Mouse (Mus musculus): Measurements from ENCODE around the gene Tln1. TPM values are rescaled to one million over a fixed set of nuclear protein-coding genes. Genes with fewer than 3 reads are reported as not detected.

Tln1 gene
- polyA plus RNA-seq, 1 experiment from 2014 or later = 84.9 TPM

DNA sequence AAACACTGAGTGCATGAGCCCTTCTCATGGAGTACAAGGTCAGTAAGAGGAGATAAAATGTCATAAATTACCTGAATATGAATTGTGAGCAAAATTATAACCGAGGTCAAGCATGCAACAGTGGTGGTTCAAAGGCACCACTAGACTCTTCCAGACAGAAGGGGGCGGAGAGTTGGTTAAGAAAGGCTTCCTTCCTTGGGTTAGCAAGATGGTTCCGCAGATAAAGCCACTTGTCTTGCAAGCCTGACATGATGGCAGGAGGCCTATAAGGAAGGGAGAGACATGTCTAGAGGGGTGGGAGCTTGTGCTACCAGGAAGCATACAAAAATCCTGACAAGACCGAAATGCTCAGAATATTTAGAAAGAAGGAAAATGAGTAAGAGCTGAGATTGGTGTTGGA is 58.2 kb downstream of the Tln1 start:
- 72% methylated on average over 4 of the region's 4 CpGs for WGBS
- no peaks in the 10 kb centered on the region for H3K36me3 ChIP-seq (ENCODE audit: insufficient read depth)
- H3K27me3 ChIP-seq (ENCODE audit: insufficient read depth, low read length) = no peaks in the 10 kb centered on the region
- no peak for TF ChIP-seq CTCF (IDR thresholded peaks at IDR 0.05; ENCODE audit: low read depth)
- no peak for ATAC-seq (ENCODE audit: insufficient read depth)
- no peak overlapping the region for H3K27ac ChIP-seq (ENCODE audit: low read depth)
- no peak overlapping the region for H3K9ac ChIP-seq
- no peak overlapping the region for H3K4me2 ChIP-seq
- no peak for DNase-seq
- no peaks in the 10 kb centered on the region for H3K9me3 ChIP-seq (ENCODE audit: low read depth, low read length)
- peaks cover 4% of the 10 kb centered on the region; the same call in 1 of the 2 replicates for H3K4me1 ChIP-seq (ENCODE audit: insufficient read depth)
- H3K4me3 ChIP-seq (ENCODE audit: low read depth, low read length) = no peak overlapping the region

DNA sequence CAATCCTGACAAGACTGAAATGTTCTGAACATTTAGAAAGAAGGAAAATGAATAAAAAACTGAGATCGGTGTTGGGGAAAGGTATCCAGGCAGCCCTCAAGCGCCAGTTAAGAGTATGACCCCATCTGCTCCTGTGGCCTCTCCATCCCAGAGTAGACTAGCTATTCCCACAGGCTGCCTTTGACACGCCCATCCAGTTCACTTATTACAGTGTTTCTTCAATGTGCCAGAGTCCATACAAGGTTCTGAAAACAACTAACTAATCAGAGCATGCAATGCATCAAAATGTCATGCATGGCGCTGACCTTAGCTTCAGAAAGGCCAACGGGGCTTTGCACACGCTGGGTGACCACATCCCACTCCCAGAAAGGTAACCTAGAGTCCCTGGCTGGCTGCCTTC is 59.0 kb downstream of the Tln1 start:
- H3K9me3 ChIP-seq (ENCODE audit: low read depth, low read length) = no peaks in the 10 kb centered on the region
- H3K4me1 ChIP-seq (ENCODE audit: insufficient read depth) = peaks cover 8% of the 10 kb centered on the region; the same call in 1 of the 2 replicates
- no peak overlapping the region for H3K4me3 ChIP-seq (ENCODE audit: low read depth, low read length)
- no peak for ATAC-seq (ENCODE audit: insufficient read depth)
- no peak overlapping the region for H3K4me2 ChIP-seq
- H3K9ac ChIP-seq = no peak overlapping the region
- no peak for TF ChIP-seq CTCF (IDR thresholded peaks at IDR 0.05; ENCODE audit: low read depth)
- no peak overlapping the region for H3K27ac ChIP-seq (ENCODE audit: low read depth)
- 79% methylated on average over 6 of the region's 6 CpGs for WGBS
- DNase-seq = no peak
- H3K36me3 ChIP-seq (ENCODE audit: insufficient read depth) = no peaks in the 10 kb centered on the region
- no peaks in the 10 kb centered on the region for H3K27me3 ChIP-seq (ENCODE audit: insufficient read depth, low read length)

DNA sequence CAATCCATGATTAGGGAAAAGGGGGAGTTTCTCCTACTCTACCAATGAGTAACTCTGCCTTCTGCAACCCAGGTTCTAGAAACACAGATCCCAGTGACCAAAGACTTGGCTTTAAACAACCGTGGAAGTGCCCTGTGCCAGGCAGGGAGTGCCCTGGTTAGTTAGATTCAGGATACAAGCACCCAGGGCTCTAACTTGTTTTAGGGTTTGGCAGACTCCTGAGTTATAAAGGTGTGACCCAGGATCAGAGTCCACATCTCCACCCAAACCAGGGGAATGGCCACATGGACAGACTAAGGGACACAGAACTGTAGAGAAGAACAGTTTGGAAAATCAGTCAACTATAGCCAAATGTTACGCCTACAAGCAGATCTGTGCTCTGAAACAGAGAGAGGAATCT is 59.5 kb downstream of the Tln1 start:
- Histone ChIP-seq H3K36me3 (ENCODE audit: insufficient read depth) (no peaks in the 10 kb centered on the region), H3K27ac (ENCODE audit: low read depth) (no peak overlapping the region), H3K4me1 (ENCODE audit: insufficient read depth) (peaks cover 13% of the 10 kb centered on the region), H3K9ac (no peak overlapping the region), H3K4me3 (ENCODE audit: low read depth, low read length) (no peak overlapping the region), H3K27me3 (ENCODE audit: insufficient read depth, low read length) (no peaks in the 10 kb centered on the region), H3K4me2 (no peak overlapping the region), H3K9me3 (ENCODE audit: low read depth, low read length) (no peaks in the 10 kb centered on the region)
- ATAC-seq (ENCODE audit: insufficient read depth) (no peak), DNase-seq (no peak)
- no peak for TF ChIP-seq CTCF (IDR thresholded peaks at IDR 0.05; ENCODE audit: low read depth)
- WGBS = 81% methylated on average over 2 of the region's 2 CpGs

DNA sequence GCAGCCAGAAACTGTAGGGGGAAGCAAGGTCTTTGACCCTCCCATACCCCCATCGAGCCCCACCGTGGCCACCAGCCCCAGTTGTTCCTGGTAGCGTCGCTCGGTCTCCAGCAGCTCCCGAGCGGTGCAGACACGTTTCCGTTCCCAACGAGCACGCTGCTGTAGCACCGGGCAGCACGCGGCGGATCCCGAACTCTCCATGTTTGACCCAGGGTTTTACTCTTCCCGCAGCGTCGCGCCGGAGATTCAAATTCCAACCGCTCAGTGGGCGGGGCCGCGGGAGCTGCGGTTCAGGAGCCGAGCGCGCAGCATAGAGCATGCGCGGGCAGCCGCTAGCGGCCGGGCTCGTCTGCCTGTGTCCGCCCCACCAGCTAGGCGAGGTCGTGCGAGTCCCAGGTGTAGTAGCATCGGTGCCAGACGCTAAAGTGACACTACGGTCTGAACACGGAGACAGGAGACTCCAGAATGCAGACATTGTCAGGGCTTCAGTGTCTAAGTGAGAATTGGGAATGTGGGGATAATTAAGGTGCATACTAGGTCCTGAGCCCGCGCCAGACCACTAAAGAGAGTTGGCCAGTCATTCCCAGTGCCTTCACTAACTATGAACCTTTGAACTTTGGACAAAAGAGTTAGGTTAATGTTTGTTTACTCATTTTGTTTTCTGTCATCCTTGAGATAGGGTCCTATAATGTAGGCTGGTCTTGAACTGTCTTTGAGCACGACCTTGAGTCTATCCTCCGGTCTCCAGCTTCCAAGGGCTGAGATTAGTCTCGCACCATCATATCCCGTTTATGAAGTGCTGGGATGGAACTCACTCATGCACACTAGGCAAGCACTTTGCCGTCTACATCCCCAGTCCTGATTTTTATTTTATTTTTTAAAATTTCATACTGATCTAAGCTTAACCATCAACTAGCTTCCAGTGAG is 62.8 kb downstream of the Tln1 start, which contains the start of gene Arhgef39:
TSS of gene Arhgef39 (minus strand) at position 289 of the 927 bp plus-strand sequence.
- TF ChIP-seq CTCF (IDR thresholded peaks at IDR 0.05; ENCODE audit: low read depth) = no peak
- H3K4me2 ChIP-seq = peak within 1 kb of the TSS; percentile 73
- H3K27ac ChIP-seq (ENCODE audit: low read depth) = peak within 1 kb of the TSS; percentile 64; the same call in 1 of the 2 replicates
- H3K9ac ChIP-seq = peak within 1 kb of the TSS; percentile 78
- WGBS = 6% methylated on average over 50 of the region's 50 CpGs
- H3K36me3 ChIP-seq (ENCODE audit: insufficient read depth) = peaks cover 18% of the 10 kb centered on the region
- no peaks in the 10 kb centered on the region for H3K27me3 ChIP-seq (ENCODE audit: insufficient read depth, low read length)
- peak; percentile 97 for DNase-seq
- peaks cover 15% of the 10 kb centered on the region for H3K4me1 ChIP-seq (ENCODE audit: insufficient read depth)
- H3K4me3 ChIP-seq (ENCODE audit: low read depth, low read length) = peak within 1 kb of the TSS; percentile 70
- no peaks in the 10 kb centered on the region for H3K9me3 ChIP-seq (ENCODE audit: low read depth, low read length)
- peak; percentile 90 for ATAC-seq (ENCODE audit: insufficient read depth)

DNA sequence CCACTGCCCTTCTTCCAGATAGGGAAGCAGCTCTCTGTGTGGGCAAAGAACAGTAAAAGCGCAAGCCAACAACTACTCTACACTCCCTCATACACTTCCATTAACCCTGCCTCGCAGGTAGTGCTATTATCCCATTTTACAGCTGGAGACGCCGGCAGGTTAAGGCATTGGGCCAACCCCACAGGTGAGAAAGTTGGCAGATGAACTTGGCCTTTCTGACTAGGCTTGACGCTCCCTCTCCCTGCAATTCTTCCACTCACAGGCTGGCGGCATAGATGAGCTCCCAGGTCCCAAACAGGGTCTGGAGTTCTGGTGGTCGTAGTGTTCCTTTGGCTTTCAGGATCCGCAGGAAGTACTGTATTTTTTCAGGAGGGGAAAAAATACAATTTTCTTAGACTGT is 63.5 kb downstream of the Tln1 start:
- peaks cover 15% of the 10 kb centered on the region for H3K4me1 ChIP-seq (ENCODE audit: insufficient read depth)
- H3K27ac ChIP-seq (ENCODE audit: low read depth) = peak overlapping the region; percentile 64; the same call in 1 of the 2 replicates
- H3K4me3 ChIP-seq (ENCODE audit: low read depth, low read length) = peak overlapping the region; percentile 70
- 17% methylated on average over 8 of the region's 8 CpGs for WGBS
- TF ChIP-seq CTCF (IDR thresholded peaks at IDR 0.05; ENCODE audit: low read depth) = peak; percentile 74
- H3K36me3 ChIP-seq (ENCODE audit: insufficient read depth) = peaks cover 18% of the 10 kb centered on the region
- H3K9me3 ChIP-seq (ENCODE audit: low read depth, low read length) = no peaks in the 10 kb centered on the region
- DNase-seq (peak; percentile 80), ATAC-seq (ENCODE audit: insufficient read depth) (peak; percentile 45; the same call in 1 of the 2 replicates)
- peak overlapping the region; percentile 73 for H3K4me2 ChIP-seq
- peak overlapping the region; percentile 78 for H3K9ac ChIP-seq
- H3K27me3 ChIP-seq (ENCODE audit: insufficient read depth, low read length) = no peaks in the 10 kb centered on the region

DNA sequence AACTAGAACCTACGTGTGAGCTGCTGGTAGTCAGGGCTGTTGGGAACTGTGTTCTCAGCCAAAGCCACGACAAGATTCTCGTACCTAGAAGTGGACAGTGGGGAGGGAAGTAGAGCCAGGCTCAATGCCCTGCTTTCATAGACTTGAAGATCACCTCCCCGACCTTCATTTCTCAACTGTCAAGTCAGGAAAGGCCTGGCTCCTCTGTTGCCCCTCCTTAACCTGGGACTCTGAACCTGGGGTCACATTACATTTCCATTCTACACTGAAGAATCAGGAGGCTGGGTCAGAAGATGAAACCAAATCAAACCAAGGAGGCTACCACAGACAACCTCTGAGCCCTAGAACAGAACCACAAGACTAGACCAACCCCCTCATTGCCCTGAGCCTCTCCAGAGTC is 64.5 kb downstream of the Tln1 start:
- no peak for TF ChIP-seq CTCF (IDR thresholded peaks at IDR 0.05; ENCODE audit: low read depth)
- WGBS = 62% methylated on average over 4 of the region's 4 CpGs

DNA sequence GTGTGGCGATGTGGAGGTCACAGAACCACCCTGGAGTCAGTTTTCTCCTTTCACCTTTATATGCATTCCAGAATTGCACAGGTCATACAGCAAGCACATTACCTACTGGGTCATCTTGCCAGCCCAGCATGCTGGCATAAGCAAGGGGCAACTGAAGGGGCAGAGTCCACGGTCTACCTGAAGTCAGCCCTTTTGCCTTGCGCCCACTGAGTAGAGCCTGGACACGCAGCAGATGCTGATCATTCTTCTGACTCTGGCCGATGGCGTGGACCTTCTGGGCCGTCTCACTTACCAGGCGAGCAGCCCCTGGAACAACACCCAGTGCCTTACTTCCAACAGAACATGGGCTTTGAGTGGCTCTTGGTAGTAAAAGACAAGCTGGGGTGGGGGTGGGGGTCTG is 65.1 kb downstream of the Tln1 start:
- 0 out of 2 replicates have a peak overlapping the region, but pooled peaks have one; percentile 70 for H3K4me3 ChIP-seq (ENCODE audit: low read depth, low read length)
- H3K9me3 ChIP-seq (ENCODE audit: low read depth, low read length) = no peaks in the 10 kb centered on the region
- H3K27me3 ChIP-seq (ENCODE audit: insufficient read depth, low read length) = no peaks in the 10 kb centered on the region
- H3K36me3 ChIP-seq (ENCODE audit: insufficient read depth) = peaks cover 18% of the 10 kb centered on the region
- peaks cover 15% of the 10 kb centered on the region for H3K4me1 ChIP-seq (ENCODE audit: insufficient read depth)
- TF ChIP-seq CTCF (IDR thresholded peaks at IDR 0.05; ENCODE audit: low read depth) = no peak
- no peak for DNase-seq
- peak overlapping the region; percentile 73 for H3K4me2 ChIP-seq
- 90% methylated on average over 8 of the region's 8 CpGs for WGBS
- no peak for ATAC-seq (ENCODE audit: insufficient read depth)
- no peak overlapping the region for H3K9ac ChIP-seq
- no peak overlapping the region for H3K27ac ChIP-seq (ENCODE audit: low read depth)

More for the DNA sequence above, 64.5 kb downstream of the Tln1 start:
- H3K27me3 ChIP-seq (ENCODE audit: insufficient read depth, low read length) = no peaks in the 10 kb centered on the region
- peak overlapping the region; percentile 73 for H3K4me2 ChIP-seq
- H3K27ac ChIP-seq (ENCODE audit: low read depth) = no peak overlapping the region
- no peaks in the 10 kb centered on the region for H3K9me3 ChIP-seq (ENCODE audit: low read depth, low read length)
- H3K4me1 ChIP-seq (ENCODE audit: insufficient read depth) = peaks cover 15% of the 10 kb centered on the region
- H3K9ac ChIP-seq = peak overlapping the region; percentile 78
- DNase-seq (no peak), ATAC-seq (ENCODE audit: insufficient read depth) (no peak)
- peaks cover 18% of the 10 kb centered on the region for H3K36me3 ChIP-seq (ENCODE audit: insufficient read depth)
- H3K4me3 ChIP-seq (ENCODE audit: low read depth, low read length) = peak overlapping the region; percentile 70
